Mouse (Mus musculus): ENCODE data around the gene Wbp1.

The Wbp1 gene

DNA sequence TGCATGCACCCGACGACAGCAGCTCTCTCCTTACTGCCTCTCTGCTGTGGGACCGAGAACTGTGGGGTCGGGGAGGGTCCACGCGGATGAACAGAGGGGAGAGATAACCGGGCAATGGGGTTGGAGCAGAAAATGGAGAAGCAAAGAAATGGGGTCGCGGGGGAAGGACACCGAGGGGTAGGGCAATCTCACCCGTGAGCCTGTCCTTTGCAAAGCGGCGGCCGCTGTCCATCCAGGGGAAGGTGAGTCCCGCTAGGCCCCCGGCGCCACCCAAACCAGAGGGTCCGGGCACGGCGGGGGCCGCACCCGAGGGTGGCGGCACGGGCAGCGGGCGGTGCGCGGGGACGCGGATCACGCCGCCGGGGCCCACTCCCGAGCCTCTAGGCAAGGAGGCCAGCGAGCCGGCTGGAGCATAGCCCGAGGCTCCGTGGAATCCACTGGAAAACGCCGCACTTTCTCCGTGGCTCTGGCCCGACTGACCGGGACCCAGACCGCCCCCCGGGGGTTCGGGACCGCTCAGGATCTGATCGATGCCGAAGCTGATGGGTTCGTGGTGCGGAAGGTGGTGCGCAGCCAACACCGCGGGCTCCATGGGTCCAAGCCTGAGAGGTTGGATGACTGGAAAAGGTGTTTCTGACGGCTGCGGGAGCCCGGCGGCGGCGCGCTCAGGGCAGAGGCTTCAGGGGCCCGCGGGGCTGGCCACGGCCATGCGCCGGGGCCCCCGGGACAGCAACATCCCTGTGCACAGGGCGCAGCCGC is 51.7 kb downstream of the Wbp1 start:
- in situ Hi-C loops (cut with MboI; ENCODE audit: low pct_unique_long_range_greater_than_20kb in 1 of 2, low sequenced_read_pairs in 2 of 2, unreplicated experiment in 1 of 2) = loop anchor here in 1 of 2 experiments (10.0 kb wide), 1 partner anchor 645 kb away; the partner anchor contains the start of gene Vax2

Measured in mouse embryonic stem cell (cell line).